Mouse (Mus musculus) cortical plate, adult 2 months (tissue): Measurements from ENCODE around the gene Gm17067. TPM values are rescaled to one million over a fixed set of nuclear protein-coding genes. Genes with fewer than 3 reads are reported as not detected.
"Not testable (repeated sequence)": the region's sequence is repeated elsewhere in the genome, so short reads cannot be mapped to it uniquely, and the experiment has no call there.

Experiments
- H3K27ac ChIP-seq: fragments of 200-500 bp; 2 replicates; pipeline ENCODE4 v1.5.1; 2012; ENCODE audit warnings: low read length, control low read depth, inconsistent platforms; ENCODE audit not compliant: insufficient read depth
- H3K4me1 ChIP-seq: fragments of 200-500 bp; 2 replicates; pipeline ENCODE4 v1.6.1; 2011; ENCODE audit warnings: low read length; ENCODE audit not compliant: control insufficient read depth, insufficient read depth
- H3K4me3 ChIP-seq: fragments of 200-500 bp; 2 replicates; pipeline ENCODE4 v1.5.1; 2011; ENCODE audit warnings: mild to moderate bottlenecking, low read length, control low read depth; ENCODE audit not compliant: insufficient read depth
- CTCF ChIP-seq: fragments of 200-500 bp; IDR thresholded peaks from 2 replicates; pipeline ENCODE4 v1.5.1; 2011; ENCODE audit warnings: mild to moderate bottlenecking, control low read depth, low read length; ENCODE audit not compliant: insufficient read depth; ENCODE audit errors: extremely low read depth
- POLR2A ChIP-seq: fragments of 200-500 bp; IDR thresholded peaks from 2 replicates; pipeline ENCODE4 v1.6.1; 2011; ENCODE audit warnings: mild to moderate bottlenecking, low read length, control low read depth; ENCODE audit not compliant: insufficient read depth; ENCODE audit errors: extremely low read depth
- polyA plus RNA-seq: library from polyadenylated mRNA; depleted of rRNA; stranded (reverse); fragments of >200 nt; gene quantifications from 2 replicates; pipeline ENCODE4 v1.2.3, GENCODE M21; 2012; rRNA removed

The Gm17067 gene
- polyA plus RNA-seq: not detected in 2 replicates

GRCm38 (mm10) chr7:42726917-42727316 is at the start of gene Gm17067:
Gm17067 (minus strand) TSS chr7:42727017.
- not testable (repeated sequence) for H3K4me3 ChIP-seq, H3K4me1 ChIP-seq, H3K27ac ChIP-seq

- TF ChIP-seq POLR2A (no peak), CTCF (no peak)
- H3K27ac ChIP-seq: no peak overlapping the region
- no peak overlapping the region for H3K4me3 ChIP-seq
- no peaks in the 10 kb centered on the region for H3K4me1 ChIP-seq
Measured at GRCm38 (mm10) chr7:42749836-42750235, 23.0 kb upstream of the Gm17067 start.

- no peaks in the 10 kb centered on the region for H3K4me1 ChIP-seq
- no peak overlapping the region for H3K27ac ChIP-seq
- TF ChIP-seq CTCF (no peak), POLR2A (no peak)
- no peak overlapping the region for H3K4me3 ChIP-seq
Measured at GRCm38 (mm10) chr7:42738536-42739210, 11.9 kb upstream of the Gm17067 start.

GRCm38 (mm10) chr7:42693251-42693650 is 33.6 kb downstream of the Gm17067 start:
- peak overlapping the region; percentile 57 for H3K4me3 ChIP-seq
- H3K27ac ChIP-seq: peak overlapping the region; percentile 66; the same call in 1 of the 2 replicates

GRCm38 (mm10) chr7:42692362-42693158 is 34.3 kb downstream of the Gm17067 start, which contains the start of gene Zfp975:
Zfp975 (minus strand) TSS chr7:42692742.
- peak; percentile 58 for TF ChIP-seq POLR2A
- H3K27ac ChIP-seq: peak within 1 kb of the TSS; percentile 66; the same call in 1 of the 2 replicates
- not testable (repeated sequence) for H3K4me1 ChIP-seq
- H3K4me3 ChIP-seq: peak within 1 kb of the TSS; percentile 57

More at GRCm38 (mm10) chr7:42693251-42693650, 33.6 kb downstream of the Gm17067 start:
- not testable (repeated sequence) for H3K4me1 ChIP-seq

GRCm38 (mm10) chr7:42680081-42680480 is 46.7 kb downstream of the Gm17067 start:
- not testable (repeated sequence) for H3K4me3 ChIP-seq, H3K4me1 ChIP-seq, H3K27ac ChIP-seq

- H3K4me1 ChIP-seq: not testable (repeated sequence)
Measured at GRCm38 (mm10) chr7:42679646-42680045, 47.2 kb downstream of the Gm17067 start.

GRCm38 (mm10) chr7:42660140-42660539 is 66.7 kb downstream of the Gm17067 start:
- not testable (repeated sequence) for H3K4me1 ChIP-seq, H3K4me3 ChIP-seq, H3K27ac ChIP-seq

More at GRCm38 (mm10) chr7:42679646-42680045, 47.2 kb downstream of the Gm17067 start:
- not testable (repeated sequence) for H3K4me3 ChIP-seq, H3K27ac ChIP-seq

Other genes starting within 250 kb of the Gm17067 start
- gene Zfp141, start 221.3 kb downstream of the Gm17067 start, polyA plus RNA-seq: 9.0 and 10.7 TPM in 2 replicates
- not detected in 2 replicates for gene Gm21028, start 148.4 kb downstream of the Gm17067 start, polyA plus RNA-seq
- gene Zfp977, start 134.5 kb downstream of the Gm17067 start, polyA plus RNA-seq: 0.62 and 0.75 TPM in 2 replicates
- 1.3 and 1.5 TPM in 2 replicates for gene Zfp976, start 84.4 kb downstream of the Gm17067 start, polyA plus RNA-seq
- 3.4 and 4.1 TPM in 2 replicates for gene Zfp975, start 34.3 kb downstream of the Gm17067 start, polyA plus RNA-seq
- not detected in 2 replicates for gene Vmn2r62, start 66.5 kb upstream of the Gm17067 start, polyA plus RNA-seq
- not detected in 2 replicates for gene Gm2381, start 140.2 kb upstream of the Gm17067 start, polyA plus RNA-seq
- not detected in 2 replicates for gene Vmn2r63, start 206.8 kb upstream of the Gm17067 start, polyA plus RNA-seq